Mouse (Mus musculus): ENCODE measurements around the gene Ywhag.

DNA sequence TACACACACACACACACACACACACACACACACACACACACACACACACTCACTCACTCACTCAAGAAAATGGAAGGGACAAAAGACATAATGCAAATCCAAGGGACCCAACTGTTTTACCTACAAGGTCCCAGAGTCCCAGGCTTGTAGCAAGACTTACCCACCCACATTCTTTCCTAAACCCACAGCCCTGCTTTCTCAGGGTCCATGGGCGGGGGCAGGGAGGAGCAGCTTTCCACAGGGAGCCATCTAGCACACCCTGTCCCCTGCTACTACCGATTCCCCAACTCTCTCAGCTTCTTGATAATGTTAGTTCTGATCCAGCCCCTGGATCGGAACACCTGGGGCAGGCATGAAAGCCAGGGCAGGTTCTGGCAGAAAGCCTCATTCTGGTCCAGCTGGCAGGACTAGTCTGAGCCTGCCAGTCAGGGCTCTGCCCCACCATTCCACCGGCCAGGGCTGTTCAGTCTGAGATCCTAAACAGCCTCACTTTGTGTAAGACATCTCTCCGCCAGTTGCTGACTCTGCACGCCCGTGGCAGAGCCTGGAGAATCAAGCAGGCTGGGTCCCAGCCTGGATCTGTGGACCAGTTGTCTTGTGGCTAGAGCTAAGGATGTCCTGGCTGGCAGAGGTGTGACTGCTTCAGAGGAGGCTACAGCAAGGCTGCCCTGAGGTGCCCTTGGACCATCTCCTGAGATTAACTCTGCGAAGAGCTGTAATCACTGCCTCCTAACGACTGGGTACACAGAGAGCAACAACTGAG, 41.6 kb downstream of the Ywhag start:
- no peak for TF ChIP-seq GATA1 (IDR thresholded peaks at IDR 0.05; ENCODE audit: borderline replicate concordance, low read length)
- no peak for TF ChIP-seq FLI1 (IDR thresholded peaks at IDR 0.05; ENCODE audit: low read length)
